Mouse (Mus musculus): ENCODE results near the gene Tmem108.

Tmem108 gene

GRCm38 (mm10) chr9:103725497-103725896 is 36.1 kb downstream of the Tmem108 start:
- ATAC-seq (ENCODE audit: insufficient number of reproducible peaks, low FRiP score, low TSS enrichment): no peak

- ATAC-seq (ENCODE audit: insufficient number of reproducible peaks, low FRiP score, low TSS enrichment): no peak
Observed at GRCm38 (mm10) chr9:103721486-103721885, 40.2 kb downstream of the Tmem108 start.

- ATAC-seq (ENCODE audit: insufficient number of reproducible peaks, low FRiP score, low TSS enrichment): no peak
Observed at GRCm38 (mm10) chr9:103721081-103721480, 40.6 kb downstream of the Tmem108 start.

- ATAC-seq (ENCODE audit: insufficient number of reproducible peaks, low FRiP score, low TSS enrichment): no peak
Observed at GRCm38 (mm10) chr9:103720021-103720420, 41.6 kb downstream of the Tmem108 start.

- no peak for ATAC-seq (ENCODE audit: insufficient number of reproducible peaks, low FRiP score, low TSS enrichment)
Observed at GRCm38 (mm10) chr9:103716002-103716401, 45.6 kb downstream of the Tmem108 start.

- no peak for ATAC-seq (ENCODE audit: insufficient number of reproducible peaks, low FRiP score, low TSS enrichment)
Observed at GRCm38 (mm10) chr9:103715352-103715751, 46.3 kb downstream of the Tmem108 start.

- ATAC-seq (ENCODE audit: insufficient number of reproducible peaks, low FRiP score, low TSS enrichment): no peak
Observed at GRCm38 (mm10) chr9:103713230-103713629, 48.4 kb downstream of the Tmem108 start.

- ATAC-seq (ENCODE audit: insufficient number of reproducible peaks, low FRiP score, low TSS enrichment): no peak
Observed at GRCm38 (mm10) chr9:103712711-103713110, 48.9 kb downstream of the Tmem108 start.

GRCm38 (mm10) chr9:103709694-103710093 is 51.9 kb downstream of the Tmem108 start:
- no peak for ATAC-seq (ENCODE audit: insufficient number of reproducible peaks, low FRiP score, low TSS enrichment)

GRCm38 (mm10) chr9:103708514-103709173 is 53.0 kb downstream of the Tmem108 start:
- ATAC-seq (ENCODE audit: insufficient number of reproducible peaks, low FRiP score, low TSS enrichment): no peak

- ATAC-seq (ENCODE audit: insufficient number of reproducible peaks, low FRiP score, low TSS enrichment): no peak
Observed at GRCm38 (mm10) chr9:103707857-103708256, 53.8 kb downstream of the Tmem108 start.

GRCm38 (mm10) chr9:103707000-103707790 is 54.4 kb downstream of the Tmem108 start:
- no peak for ATAC-seq (ENCODE audit: insufficient number of reproducible peaks, low FRiP score, low TSS enrichment)

GRCm38 (mm10) chr9:103705717-103706116 is 55.9 kb downstream of the Tmem108 start:
- ATAC-seq (ENCODE audit: insufficient number of reproducible peaks, low FRiP score, low TSS enrichment): no peak

GRCm38 (mm10) chr9:103703014-103703413 is 58.6 kb downstream of the Tmem108 start:
- no peak for ATAC-seq (ENCODE audit: insufficient number of reproducible peaks, low FRiP score, low TSS enrichment)

- no peak for ATAC-seq (ENCODE audit: insufficient number of reproducible peaks, low FRiP score, low TSS enrichment)
Observed at GRCm38 (mm10) chr9:103702452-103702851, 59.2 kb downstream of the Tmem108 start.

GRCm38 (mm10) chr9:103701448-103701847 is 60.2 kb downstream of the Tmem108 start:
- no peak for ATAC-seq (ENCODE audit: insufficient number of reproducible peaks, low FRiP score, low TSS enrichment)

- ATAC-seq (ENCODE audit: insufficient number of reproducible peaks, low FRiP score, low TSS enrichment): no peak
Observed at GRCm38 (mm10) chr9:103700240-103700639, 61.4 kb downstream of the Tmem108 start.

- no peak for ATAC-seq (ENCODE audit: insufficient number of reproducible peaks, low FRiP score, low TSS enrichment)
Observed at GRCm38 (mm10) chr9:103696967-103697366, 64.7 kb downstream of the Tmem108 start.

- ATAC-seq (ENCODE audit: insufficient number of reproducible peaks, low FRiP score, low TSS enrichment): peak; percentile 70; the same call in 1 of the 2 replicates
Observed at GRCm38 (mm10) chr9:103693826-103694225, 67.8 kb downstream of the Tmem108 start.

GRCm38 (mm10) chr9:103692699-103693098 is 68.9 kb downstream of the Tmem108 start:
- no peak for ATAC-seq (ENCODE audit: insufficient number of reproducible peaks, low FRiP score, low TSS enrichment)

GRCm38 (mm10) chr9:103691847-103692246 is 69.8 kb downstream of the Tmem108 start:
- no peak for ATAC-seq (ENCODE audit: insufficient number of reproducible peaks, low FRiP score, low TSS enrichment)

- no peak for ATAC-seq (ENCODE audit: insufficient number of reproducible peaks, low FRiP score, low TSS enrichment)
Observed at GRCm38 (mm10) chr9:103690446-103690845, 71.2 kb downstream of the Tmem108 start.

Measured in cerebellum, adult (tissue).